Mouse (Mus musculus) ovary, postnatal 36 days (tissue): ENCODE measurements around the gene Mrpl33.
"Not testable (repeated sequence)": the region's sequence is repeated elsewhere in the genome, so short reads cannot be mapped to it uniquely, and the experiment has no call there.

Source experiments
- DNase-seq: peaks from one replicate; pipeline ENCODE4 v3.0.0; 2022; ENCODE audit warnings: low spot score, mixed read lengths

The Mrpl33 gene

DNA sequence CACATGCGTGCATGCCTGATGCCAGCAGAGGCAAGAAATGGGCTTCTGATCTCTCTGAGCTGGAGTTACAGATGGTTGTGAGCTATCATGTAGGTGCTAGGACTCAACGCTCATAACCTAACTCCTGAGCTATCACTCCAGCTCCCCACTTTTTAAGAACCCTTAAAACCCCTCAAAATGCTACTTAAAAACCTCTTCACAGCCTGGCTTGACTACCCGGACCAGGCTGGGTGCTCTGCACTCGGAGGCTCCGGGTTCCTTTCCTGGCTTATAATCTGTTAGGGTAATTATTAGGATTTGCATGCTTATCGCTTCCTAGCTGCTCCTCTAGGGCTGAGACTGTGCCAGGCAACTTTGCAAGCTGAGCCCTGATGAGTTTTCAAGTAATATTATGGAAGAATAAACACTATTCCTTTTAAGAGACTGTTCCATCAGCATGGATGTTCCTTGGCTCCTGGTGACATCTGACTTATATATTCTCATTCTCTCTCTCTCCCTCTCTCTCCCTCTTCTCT lies 752 bp downstream of the Mrpl33 start:
- DNase-seq = no peak

DNA sequence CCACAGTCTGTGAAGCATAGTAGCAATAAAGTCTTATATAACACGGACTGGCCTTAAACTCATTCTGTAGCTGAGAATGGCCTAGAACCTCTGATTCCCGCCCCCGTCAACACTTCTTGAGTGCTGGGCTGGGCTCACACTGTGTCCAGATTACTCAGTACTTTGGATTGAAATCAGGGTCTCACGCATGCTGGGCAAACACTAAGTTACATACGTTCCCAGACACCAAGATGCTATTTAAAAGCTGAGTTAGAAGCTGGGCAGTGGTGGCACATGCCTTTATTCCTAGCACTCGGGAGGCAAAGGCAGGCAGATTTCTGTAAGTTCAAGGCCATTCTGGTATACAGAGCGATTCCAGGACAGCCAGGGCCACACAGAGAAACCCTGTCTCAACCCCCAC lies 1.4 kb downstream of the Mrpl33 start:
- DNase-seq = no peak

DNA sequence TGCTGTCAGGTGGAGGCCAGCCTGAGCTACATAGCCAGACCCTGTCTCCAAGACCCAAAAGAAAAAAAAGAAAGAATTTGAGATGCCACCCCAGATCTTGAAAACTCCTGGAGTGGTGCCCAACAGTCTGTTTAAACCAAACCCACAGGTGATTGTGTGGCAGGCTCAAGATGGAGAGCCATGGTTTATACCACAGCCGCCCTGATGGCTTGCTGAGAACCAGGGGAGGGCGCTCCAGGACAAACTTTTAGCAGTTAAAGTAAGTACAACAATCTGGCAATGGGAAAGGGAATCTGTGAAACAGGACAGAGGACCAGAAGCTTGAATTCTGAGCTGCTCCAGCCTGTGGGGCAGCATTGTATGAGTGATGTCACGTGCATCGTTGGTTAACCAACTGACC lies 1.8 kb downstream of the Mrpl33 start:
- DNase-seq = peak; percentile 46

DNA sequence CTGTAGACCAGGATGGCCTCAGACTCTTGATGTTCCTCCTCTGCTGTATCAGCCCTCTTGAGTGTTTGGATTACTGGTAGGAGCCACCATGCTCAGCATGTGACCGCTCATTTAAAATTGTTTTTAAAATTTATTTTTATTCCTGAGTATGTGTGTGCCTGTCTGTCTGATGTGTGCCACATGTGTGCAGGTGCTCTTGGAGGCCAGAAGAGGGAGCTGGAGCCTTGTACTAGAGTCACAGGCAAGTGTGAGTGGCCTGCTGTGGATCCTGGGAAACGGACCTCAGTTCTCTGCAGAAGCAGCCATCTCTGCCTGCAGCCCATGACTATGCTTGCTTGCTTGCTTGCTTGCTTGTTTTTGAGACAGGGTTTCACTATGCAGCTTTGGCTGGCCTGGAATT lies 2.4 kb downstream of the Mrpl33 start:
- no peak for DNase-seq

DNA sequence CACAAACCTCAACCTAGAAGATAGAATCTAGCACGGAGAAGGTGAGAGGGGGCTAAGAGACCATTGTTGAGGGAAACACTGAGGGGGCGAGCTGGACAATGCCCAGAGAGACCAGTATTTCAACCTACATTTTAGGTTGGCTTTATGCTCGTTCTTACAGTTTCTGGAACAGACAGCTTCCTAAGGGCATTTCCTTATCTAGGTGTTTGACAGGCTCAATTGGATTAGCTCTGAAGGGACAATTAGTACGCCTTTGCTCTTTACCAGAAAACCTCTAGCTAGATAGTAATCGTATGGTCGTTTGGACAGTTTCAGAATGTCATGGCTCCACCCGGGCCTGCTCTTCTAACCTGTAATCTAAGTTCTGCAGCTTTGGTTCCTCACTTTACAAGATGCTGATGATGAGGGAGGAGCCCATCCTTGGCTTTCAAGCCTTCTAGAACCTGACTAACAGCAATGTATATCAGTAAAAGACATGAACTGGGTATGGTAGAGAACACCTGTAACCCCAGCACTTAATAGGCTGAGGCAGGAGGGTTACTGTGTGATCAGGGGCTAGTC lies 4.5 kb downstream of the Mrpl33 start:
- no peak for DNase-seq

DNA sequence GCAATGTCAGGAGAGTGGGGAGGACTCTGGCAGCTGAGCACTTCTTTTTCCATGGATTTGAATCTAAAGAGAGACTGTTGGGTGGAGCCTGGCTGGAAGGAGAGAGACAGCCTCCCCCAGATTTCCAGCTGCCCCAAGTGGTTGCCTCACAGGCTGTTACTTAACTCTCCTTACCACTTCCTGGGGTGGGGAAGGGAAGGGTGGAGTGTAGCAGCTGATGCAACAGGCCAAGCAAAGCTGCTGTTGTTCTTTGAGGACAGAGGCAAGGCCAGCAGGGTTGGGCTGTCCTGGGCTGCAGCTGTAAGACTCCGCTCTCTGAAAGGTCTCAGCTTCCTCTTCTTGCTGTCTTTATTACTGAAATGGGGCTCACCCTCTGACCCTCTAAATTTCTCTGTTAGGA lies 5.6 kb downstream of the Mrpl33 start:
- DNase-seq = peak; percentile 55

DNA sequence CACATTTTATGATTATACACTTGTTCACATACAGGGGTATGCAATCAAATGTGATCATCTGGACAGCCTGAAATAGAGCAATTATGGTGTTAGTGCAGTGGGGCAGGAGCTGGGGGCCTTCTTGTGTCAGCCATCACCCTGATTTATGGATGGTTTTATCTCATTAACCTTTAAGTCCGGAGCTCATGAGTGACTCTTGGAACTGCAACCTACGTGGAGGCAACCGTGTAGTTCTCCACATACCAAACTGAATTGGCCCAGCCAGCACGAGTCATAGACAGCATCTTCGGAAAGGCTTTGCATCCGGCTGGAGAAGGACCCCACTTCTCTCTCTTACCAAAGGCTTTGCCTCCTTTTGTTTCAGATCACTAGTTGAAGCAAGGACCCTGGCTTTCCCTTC lies 7.0 kb downstream of the Mrpl33 start:
- DNase-seq = no peak

DNA sequence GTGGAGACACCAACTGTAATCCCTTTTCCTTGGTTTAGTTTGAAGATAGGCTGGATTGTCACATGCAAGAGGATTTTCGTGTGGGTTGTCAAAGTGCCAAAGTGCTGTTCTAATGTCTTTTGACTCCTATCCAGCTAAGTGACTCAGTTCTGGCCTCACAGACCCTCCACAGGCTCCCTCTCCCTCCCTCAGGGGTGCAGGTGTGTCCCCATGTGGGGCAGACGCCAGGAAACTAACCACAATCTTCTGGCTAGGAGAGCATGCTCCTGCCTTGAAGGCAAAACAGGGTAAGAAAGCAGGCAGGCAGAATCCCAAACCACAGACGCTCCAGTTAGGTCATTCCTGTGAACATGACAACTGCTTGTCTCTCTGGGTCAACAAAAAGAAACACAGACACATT lies 9.4 kb downstream of the Mrpl33 start:
- DNase-seq = no peak

DNA sequence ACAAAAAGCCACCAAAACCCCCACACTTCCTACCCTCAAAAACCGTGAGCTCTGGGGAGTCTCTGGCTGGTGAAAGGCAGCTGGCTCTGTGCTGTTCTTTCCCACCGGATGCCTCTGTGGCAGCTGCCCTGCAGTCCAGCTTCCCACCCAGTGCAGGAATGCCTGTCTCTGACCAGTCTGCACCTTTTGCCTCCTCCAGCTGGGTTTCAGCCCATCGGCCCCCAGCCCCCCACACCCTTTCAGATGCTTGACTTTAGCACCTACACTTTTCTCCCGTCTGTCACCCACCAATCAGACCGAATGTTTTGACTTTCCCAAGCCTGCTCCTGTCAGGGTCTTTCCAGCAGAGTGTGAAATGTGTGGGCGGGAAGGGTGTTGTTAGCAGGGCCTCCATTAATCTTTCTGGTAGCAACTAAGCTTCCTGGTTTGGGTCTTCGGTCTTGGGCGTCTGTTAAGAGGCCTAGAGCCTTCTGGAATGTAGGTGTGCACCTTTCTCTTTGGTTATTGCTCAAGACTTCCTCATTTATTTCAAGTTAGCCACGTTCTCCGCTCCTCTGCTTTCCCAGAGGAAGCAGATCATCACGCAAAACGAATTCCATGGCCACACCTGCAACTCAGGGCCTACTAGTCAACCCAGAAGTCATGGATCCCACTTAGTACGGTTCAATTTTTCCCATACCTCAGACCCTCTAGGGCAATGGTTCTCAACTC lies 13.8 kb downstream of the Mrpl33 start:
- no peak for DNase-seq

DNA sequence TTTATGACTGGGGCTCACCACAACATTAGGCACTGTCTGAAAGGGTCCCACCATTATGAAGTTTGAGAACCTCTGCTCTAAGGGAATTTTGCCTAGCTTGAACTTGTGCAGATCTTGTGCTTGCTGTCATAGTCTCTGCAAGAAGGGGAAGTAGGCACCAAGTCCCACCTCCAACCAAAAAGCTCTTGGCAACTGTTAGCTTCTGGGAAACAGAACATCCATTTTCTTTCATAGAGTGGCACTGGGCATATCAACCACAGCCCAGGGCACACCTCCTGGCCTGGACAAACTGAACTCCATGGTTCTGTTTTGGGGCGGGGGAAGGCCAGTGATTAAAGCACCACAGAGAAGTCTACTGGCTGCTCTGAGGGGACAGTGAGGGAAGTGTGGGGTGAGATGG lies 14.5 kb downstream of the Mrpl33 start:
- DNase-seq = no peak

DNA sequence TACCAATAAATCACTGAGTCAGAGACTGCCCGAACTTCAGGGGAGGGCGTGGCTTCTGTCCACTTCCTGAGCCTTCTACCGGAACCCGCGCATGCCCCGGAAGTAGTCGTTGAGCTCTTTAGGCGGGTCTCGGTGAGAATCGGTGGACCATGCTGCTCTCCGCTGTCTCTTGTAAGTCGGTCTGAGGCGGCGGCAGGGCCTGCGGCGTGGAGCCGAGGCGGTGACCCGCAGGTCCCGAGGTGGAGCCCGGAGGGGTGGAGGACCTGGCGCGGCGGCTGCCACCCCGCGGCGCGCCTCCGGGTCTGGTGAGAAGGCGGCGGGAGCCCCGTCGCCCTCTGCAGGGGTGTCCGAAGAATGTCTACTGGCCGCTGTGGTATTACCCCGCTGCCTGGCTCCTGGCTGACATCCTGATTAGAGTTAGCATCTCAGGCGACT lies 17.1 kb downstream of the Mrpl33 start:
- peak; percentile 79 for DNase-seq

DNA sequence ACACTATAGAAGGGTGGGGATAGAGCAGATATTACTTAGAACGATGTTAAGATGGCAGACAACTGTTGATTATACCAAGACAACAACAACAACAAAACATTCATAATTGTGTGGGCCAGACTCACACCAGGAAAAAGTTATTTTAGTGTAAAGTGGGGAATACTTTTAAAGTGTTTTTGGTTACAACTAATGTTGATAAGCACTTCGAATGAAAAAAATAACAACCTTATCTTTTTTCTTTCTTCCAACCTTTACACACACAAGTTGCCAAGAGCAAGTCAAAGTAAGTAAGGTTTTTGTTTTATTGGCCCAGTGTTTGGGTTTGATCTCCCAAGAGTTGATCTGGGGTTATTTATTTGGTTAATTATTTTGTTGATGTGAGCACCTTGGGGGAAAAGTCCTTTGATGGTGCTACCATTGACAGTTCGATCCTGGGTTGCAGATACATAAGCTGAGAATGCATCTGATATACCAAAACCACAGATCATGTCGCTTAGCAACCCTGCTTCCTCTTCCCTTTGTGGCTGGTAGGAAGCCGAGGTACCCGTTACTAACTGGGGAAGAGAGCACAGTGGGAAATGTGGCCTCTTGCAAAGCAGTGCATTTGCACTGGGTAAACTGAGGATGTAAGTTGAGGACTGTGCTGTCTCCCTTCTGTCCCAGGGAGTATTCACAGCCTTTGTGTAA lies 17.7 kb downstream of the Mrpl33 start:
- DNase-seq = no peak

DNA sequence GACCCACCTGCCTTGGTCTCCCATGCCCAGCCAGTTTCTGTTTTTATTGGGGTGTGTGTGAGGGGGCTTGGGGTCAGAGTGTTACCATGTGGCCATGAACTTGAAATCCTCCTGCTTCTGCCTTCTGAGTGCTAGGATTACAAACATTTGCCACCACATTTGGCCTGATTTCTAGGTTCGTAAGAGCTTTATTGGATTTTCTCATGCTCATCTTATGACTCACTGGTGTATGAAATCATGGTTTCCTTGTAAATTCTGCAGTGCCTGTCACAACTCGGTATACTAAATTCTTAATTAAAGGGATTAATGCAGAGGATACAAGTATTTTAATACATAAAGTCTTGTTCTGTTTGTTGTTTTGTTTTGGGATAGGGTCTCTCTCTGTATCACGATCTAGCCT lies 23.6 kb downstream of the Mrpl33 start:
- DNase-seq = no peak

DNA sequence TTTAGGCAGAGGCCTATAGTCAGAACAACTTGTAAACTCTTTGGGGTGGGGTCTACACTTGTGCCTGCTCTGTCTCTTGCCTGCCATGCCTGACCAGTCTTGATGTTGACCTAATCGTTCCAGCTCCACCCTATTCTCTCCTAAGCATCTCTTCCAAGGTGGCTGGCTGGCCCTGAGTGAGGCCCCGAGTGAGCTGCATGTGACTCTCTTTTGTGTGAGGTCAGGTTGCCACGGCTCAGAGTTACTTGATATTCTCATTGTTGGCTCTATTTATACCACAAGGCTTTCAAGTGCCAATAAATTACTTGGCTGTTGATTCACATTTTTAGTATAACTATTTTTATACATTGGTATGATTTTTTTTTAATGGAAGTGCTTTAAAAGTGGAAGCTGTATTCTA lies 30.4 kb downstream of the Mrpl33 start:
- peak; percentile 37 for DNase-seq

DNA sequence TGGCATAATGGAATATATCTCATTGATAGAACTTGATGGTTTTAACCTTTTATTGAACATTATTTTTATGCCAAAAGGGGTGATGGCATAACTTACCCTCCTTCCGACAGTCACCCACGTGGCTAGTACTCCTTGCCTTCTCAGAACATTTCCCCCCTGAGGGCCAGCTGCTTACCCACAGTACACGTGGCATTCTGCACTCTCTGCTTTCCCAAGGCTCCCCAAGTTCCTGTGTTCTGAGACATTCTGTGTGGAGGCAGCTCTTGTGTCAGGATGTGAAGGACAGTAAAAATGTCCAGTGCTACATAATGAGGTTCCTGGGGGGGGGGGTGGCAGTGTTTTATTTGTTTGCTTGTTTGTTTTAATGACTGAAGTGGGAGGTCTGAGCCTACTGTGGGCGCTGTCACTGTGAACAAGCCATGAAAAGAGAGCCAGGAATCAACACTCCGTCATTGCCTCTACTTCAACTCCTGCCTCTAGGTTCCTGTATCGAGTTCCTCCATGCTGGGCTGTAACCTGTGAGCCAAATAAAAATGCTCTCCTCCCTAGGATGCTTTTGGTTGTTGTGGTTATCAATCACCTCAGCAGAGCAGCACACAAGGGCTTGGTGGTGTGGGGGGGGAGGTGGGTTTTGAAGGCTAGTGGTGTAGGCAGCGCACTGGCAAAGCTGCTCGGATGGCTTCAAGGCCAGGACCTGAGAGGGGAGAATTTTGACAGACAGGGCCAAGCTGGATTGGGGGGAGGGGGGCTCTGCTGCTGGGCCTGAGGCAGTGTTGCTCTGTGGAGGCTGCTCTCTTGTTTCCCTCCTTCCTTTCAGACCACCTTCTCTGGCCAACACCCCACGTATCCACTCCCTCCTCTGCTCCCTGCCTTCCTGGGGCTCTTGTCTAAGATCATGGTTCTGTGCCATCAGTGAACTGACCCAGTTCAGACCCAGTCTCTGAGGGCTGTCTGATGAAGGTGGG lies 31.1 kb downstream of the Mrpl33 start:
- DNase-seq = no peak

DNA sequence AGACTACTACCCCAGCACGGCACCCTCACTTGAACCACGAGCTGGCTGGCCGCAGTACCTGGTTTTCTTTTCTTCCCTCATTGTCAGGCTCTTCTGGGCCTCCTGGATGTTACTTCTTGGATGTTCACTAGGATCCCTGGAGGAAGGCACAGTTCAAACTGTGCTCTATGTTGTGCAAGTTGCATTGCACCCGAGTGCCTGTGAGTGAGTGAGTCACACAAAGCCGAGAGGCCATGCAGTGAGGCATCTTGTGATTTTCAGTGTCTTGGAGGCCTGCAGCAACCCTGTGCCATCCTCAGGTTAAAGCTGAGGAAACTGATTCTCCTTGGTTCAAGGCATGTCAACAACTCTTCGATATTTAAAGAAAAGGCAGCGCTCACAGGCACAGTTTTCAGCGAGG lies 31.8 kb downstream of the Mrpl33 start:
- no peak for DNase-seq

DNA sequence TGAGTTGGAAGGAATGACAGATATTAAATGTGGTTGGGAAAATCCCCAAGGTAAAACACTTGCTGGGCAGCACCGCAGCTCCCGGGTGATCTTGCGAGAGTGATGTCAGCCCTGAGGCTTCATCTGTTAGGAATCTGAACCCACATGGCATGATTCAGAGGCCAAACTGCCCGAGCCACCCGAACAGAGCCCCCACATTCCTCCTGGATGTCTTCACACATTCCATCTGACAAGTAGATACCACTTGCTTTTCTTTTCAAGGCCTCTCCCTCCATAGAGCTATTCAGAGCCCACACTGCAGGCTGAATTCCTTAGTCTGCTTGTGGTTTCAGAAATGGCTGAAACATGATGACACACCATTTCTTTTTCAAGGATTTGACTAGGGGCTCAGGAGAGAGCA lies 33.3 kb downstream of the Mrpl33 start:
- peak; percentile 31 for DNase-seq

DNA sequence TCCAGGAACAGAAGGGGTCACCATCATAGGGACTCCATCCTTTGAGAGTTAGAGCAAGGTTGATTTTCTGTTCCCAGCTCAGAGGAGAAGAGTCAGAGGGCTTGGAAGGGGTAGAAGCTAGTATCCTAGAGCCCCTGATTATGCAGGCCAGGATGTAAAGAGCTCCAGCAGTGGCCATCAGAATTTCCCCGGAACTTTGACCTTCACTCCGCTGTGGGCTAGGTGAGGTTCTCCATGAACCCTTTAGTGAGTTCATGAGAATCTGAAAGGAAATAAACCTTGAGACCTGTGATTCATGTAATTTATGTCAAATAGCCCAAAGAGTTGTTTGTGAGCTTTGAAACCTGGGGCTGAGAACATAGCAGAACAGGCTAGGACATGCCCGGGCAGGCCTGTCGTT lies 34.4 kb downstream of the Mrpl33 start:
- not testable (repeated sequence) for DNase-seq

DNA sequence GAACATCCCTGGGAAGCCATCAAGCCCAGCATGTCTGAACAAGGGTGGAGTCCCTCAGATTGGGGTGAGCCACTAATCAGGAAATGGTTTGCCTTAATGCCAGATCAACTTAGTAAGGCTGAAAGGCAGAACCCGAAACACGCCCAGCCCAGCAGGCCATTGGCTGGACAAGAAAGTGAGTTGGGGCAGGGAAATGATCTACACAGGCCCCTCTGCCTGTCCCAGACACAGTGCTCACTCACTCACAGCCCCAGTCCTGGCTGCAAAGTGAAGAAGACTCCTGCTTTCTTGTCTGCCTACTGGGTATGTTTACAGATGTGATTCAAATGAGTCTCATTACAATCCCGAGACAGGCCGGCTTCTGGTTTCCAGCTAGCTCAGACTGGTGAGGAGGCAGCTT lies 37.4 kb downstream of the Mrpl33 start:
- no peak for DNase-seq

DNA sequence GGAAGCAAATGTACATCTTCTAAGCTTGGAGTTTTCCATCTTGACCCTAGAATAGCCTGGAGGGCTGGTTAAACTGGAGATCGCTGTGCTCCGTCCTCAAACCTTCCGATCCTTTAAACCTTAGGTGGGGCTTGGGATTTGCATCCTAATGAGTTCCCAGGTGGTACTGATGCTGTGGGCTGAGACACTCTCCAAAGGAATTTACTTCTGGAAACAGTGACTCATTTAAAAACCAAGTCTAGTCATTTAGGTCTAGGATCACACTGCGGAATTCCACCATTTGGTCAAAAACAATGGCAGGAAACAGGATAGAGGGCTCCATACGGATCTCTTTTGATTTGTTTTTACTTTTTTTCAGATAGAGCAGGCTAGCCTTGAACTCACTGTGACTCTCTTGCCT lies 37.9 kb downstream of the Mrpl33 start:
- no peak for DNase-seq

DNA sequence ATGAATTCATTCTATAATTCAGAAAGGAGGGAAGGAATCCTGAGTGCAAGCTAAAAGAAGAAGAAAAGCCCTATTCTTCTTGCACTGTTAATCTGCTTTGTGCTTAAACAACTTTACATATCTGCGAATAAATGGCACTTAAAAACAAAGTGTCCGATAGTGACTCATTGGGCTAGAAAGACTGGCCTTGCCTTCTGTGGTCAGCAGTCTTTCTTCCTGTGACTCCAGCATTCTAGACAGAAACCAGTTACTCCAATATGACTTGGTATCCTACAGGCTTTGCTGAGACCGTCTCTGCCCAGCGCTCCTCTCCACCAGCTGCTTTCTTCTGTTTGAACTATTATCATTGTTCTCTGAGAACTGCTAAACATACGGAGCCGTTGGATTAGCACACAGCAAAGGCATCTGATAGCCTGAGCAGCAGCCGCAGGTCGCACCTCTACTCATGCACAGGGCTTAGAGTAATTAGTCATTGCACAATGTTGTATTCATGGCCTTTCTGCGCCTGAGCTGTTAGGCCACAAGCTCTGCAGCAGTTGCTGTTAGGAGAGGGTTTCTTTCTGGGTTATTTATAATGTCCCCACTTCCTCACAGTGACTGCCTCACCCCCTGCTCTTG lies 40.0 kb downstream of the Mrpl33 start:
- DNase-seq = no peak

DNA sequence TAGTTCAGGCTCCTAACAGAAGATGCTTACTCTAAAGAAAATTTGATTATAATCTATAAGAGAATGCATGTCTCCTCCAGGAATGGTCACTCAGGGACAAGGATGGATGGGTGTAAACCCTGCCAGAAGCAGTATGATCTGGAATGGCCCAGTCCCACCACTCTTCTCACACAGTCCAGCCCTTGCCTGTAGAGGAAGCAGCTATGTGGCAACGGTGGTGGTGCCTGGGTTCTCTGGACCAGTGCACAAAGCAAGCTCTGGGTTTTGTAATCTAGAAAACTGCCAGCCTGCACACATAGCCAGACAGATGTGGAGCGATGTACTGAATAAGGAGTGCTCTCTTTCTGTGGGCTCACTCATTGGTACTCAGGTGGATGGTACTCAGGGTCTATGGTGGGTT lies 43.8 kb downstream of the Mrpl33 start:
- DNase-seq = no peak
